In genomic region chr12:71832225-71832624, GRCm38 (mm10) we compare ENCODE assay signal across 7 mouse cellular contexts. TPM values are rescaled to one million over a fixed set of nuclear protein-coding genes. Genes with fewer than 3 reads are reported as not detected.
DNase-seq lines count a peak whose midpoint lies in the region; ATAC-seq lines count a peak whose summit lies in the region.

No protein-coding gene starts in this region.

- ATAC-seq in hindbrain, embryonic 14.5 days (ENCODE audit: low FRiP score) = no peak

- H3K9ac ChIP-seq in hindbrain, embryonic 14.5 days = peak overlapping the region; percentile 70

- no peaks in the 10 kb centered on the region for H3K36me3 ChIP-seq in hindbrain, embryonic 14.5 days (replicated peaks; ENCODE audit: control insufficient read depth, insufficient read depth)

- no peaks in the 10 kb centered on the region for H3K27me3 ChIP-seq in hindbrain, embryonic 14.5 days (ENCODE audit: control insufficient read depth, insufficient read depth, low read length)

- H3K4me2 ChIP-seq in hindbrain, embryonic 14.5 days (replicated peaks) = peak overlapping the region; percentile 69

- H3K4me3 ChIP-seq in hindbrain, embryonic 14.5 days (replicated peaks; ENCODE audit: low read length) = peak overlapping the region; percentile 75

- WGBS in hindbrain, embryonic 14.5 days = 0% methylated on average over 12 of the region's 12 CpGs

- peak overlapping the region; percentile 85 for H3K27ac ChIP-seq in hindbrain, embryonic 14.5 days

- peaks cover 43% of the 10 kb centered on the region for H3K4me1 ChIP-seq in hindbrain, embryonic 14.5 days (replicated peaks; ENCODE audit: control insufficient read depth, insufficient read depth, low read length)

- peak; percentile 76 for DNase-seq in adipocyte (ENCODE audit: low spot score)
- DNase-seq in cerebellum, postnatal 36 days = peak; percentile 31 to 41
- DNase-seq in frontal cortex, postnatal 36 days (ENCODE audit: low spot score in 2 of 2) = peak; percentile 57 to 77
- DNase-seq in hindbrain, embryonic 14.5 days (ENCODE audit: low spot score) = peak; percentile 75
- peak; percentile 62 to 70 for DNase-seq in left cerebral cortex, adult 18-20 months (ENCODE audit: low spot score in 2 of 2)
- peak; percentile 74 to 80 for DNase-seq in lung, postnatal 4 days
- DNase-seq in right cerebral cortex, adult 2 months (ENCODE audit: low spot score in 2 of 2) = peak; percentile 70 to 84

- no peaks in the 10 kb centered on the region for H3K9me3 ChIP-seq in hindbrain, embryonic 14.5 days (ENCODE audit: control insufficient read depth, low read length)

RNA-seq across cellular contexts. Expression of gene Daam1, which starts 1.3 kb away (rescaled TPM):
- polyA plus RNA-seq in hindbrain, embryonic 14.5 days (2014; fragmentation: Nextera tagmentation; extraction: Ambion mirVana) = 41.2 and 44.2 TPM in 2 replicates
- 10 to 100 TPM; 47.7 to 49.6 TPM for total RNA-seq in left cerebral cortex, adult 18-20 months (2021)
